Mouse (Mus musculus) layer of hippocampus, adult 11-12 months (tissue): ENCODE measurements around the gene Rad51b.

Experiments used
- DNase-seq: peaks from one replicate; pipeline ENCODE4 v3.0.0; 2022; ENCODE audit warnings: low spot score

Gene Rad51b

GRCm38 (mm10) chr12:79687683-79688386 is 390.8 kb downstream of the Rad51b start:
- no peak for DNase-seq

DNA sequence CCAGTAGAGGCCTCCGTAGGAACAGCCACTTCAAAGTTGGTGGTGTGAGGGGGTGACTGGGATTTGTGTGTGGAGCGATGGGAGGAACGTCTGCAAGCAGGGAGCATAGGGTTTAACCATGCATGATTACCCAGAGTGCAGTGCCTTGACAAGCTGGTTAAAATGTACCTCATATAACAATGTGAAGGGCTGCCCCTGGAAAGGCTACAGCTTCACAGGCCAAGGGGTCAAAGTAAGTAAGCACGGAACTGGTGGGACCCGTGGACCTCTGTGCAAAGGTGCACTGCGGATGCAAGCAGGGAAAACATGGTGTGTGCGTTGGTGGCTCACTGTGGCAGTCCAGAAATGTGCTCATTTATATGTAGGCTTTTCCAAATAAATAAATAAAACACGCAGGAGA is 392.2 kb downstream of the Rad51b start:
- DNase-seq: no peak

GRCm38 (mm10) chr12:79691929-79692862 is 395.1 kb downstream of the Rad51b start:
- no peak for DNase-seq

- DNase-seq: no peak
These were observed 398.9 kb downstream of the Rad51b start for GRCm38 (mm10) chr12:79695832-79696434.

DNA sequence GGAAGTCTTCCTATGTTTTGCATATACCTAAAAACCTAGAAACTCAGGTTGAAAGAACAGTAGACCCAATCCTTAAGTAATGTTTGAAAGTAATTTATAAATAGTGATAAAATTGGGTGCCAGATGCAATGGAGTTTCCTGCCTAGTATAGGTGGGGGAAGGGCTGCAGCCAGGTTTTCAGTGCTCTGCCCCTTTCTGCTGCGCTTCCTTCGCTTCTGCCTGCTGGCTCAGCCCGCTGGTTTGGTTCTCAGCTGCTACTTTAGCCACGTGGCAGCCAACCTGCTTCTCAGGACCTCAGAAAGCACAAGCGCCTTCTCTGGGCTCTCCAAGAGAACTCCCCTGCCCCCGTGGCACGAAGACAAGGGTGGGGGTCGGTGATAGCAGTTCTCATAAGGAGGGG is 406.5 kb downstream of the Rad51b start:
- no peak for DNase-seq

DNA sequence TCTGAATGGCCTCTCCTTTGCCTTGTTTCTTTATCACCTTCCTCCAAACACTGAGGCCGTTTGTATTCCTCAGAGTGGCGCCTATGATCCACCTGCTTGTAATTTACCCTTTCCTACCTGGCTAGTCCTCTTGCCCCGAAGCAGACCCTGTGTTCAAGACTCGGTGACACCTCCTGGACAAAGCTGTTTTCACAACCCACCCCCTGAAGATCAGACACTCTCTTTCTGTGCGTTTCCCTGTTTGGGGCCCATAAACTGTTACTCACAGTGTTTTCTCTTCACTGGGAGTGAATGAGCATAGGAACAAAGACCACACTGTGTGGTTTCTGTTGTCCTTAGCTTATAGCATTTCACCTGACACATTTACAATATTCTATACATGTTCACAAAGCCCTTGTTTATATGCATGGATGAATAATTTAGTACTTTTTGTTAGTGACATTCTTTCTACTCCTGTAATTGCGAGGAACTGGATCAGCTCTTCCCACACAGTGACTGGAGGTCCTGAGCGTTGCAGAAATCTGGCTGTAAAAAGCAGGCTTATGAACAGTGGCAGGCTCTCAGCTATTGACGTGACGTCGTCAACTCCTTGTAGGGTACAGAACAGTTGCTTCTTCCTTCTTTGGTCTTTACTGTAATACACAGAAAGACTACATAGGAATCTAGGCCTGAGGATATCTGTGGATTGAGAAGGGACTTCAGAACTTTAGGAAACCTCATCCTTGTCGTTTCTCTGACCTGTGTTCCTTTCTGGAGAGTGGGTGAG is 408.6 kb downstream of the Rad51b start:
- no peak for DNase-seq

- no peak for DNase-seq
These were observed 410.7 kb downstream of the Rad51b start for GRCm38 (mm10) chr12:79707565-79708422.

GRCm38 (mm10) chr12:79708423-79708733 is 411.3 kb downstream of the Rad51b start:
- no peak for DNase-seq

DNA sequence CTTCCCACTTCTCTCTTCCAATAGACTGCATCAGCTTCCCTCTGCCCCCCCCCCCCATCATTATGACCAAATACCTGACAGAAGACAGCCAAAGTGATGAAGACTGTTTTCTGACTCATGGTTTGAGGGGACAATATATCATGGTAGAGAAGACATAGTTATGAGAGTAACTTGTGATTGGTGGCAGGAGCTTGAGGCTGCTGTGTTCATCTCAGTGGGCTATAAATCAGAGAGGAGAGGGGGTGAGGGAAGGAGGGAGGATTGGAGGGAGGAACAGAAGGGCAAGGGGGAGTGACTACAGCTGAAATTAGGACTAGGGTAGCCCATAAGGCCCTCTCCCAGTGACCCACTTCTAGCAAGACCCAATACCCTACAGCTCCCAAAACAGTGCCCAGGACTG is 416.2 kb downstream of the Rad51b start:
- DNase-seq: no peak

- no peak for DNase-seq
These were observed 417.4 kb downstream of the Rad51b start for GRCm38 (mm10) chr12:79714484-79714883.

DNA sequence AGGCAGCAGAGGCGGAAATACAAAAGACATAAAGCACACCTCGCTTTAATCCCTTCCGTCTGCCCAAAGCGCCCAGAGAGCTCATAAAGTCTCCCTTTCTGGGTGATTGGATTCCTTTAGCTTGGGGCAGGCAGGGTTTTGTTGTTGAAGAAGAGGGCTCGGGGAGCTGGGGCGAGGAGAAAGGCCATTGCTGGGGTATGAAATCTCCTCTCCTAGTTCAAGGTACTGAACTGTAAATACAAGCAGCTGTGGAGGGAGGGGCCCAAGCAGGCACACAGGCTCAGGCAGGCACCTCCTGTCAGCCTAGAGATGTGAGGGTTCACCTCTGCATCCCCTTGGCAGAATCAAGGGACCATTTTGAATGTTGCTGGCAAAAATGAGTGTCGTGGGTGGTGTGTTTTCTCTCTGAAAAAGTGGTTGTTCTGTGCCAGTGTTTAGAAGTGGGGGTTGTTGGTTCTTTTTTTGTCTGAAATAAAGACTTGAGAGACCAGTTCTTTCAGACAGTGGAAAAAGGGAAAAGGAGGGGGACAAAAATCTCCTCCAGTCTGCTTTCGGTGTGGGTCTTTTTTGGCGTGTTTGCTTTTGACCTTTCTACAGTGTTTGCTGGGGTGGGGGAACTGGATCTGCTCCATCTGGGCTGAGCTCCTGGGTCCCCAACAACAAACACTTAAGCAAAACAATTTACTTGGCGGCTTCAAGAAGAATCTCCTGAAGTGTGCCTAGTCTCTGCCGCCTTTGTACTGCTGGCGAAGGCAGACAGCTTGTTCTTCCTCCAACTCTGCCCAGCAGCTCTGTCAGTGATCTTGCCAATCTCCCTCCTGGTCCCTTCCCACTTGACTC is 418.6 kb downstream of the Rad51b start:
- DNase-seq: no peak

- DNase-seq: no peak
These were observed 422.2 kb downstream of the Rad51b start for GRCm38 (mm10) chr12:79719091-79719846.

DNA sequence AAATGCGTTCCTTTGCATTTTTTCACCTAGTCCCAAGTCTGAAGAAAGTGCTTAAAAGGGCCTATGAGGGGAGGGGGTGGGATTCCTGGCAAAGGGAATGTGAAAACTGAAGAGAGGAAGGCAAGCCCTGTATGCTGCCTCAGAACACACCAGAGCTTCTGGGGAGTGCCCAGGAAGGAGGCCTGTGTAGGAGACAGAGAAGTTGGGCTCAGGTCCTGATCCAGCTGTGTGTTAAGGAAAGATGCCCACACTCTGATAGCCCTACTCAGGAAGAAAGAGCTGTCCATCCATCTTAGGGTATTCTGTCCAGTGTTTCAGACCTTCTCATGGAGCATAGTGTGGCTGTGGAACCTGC is 422.7 kb downstream of the Rad51b start:
- no peak for DNase-seq

- no peak for DNase-seq
These were observed 427.8 kb downstream of the Rad51b start for GRCm38 (mm10) chr12:79724875-79725274.

GRCm38 (mm10) chr12:79725711-79726110 is 428.6 kb downstream of the Rad51b start:
- no peak for DNase-seq

DNA sequence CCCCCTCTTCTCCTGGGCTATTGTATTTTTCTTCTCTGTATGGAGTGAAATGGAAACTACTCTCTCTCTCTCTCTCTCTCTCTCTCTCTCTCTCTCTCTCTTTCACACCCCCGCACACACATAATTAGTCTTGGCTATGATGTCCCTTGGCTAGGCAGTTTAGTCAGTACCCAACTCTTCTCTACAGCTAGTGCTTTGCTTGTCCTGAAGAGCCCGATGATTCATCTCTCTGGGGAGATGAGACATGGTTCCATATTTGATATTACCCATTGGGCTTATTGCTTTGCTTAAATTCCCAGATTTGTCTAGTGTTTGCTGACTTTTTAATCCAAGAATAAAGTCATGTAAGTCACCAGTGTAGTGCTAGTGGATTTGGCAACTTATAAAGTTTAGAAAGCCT is 429.0 kb downstream of the Rad51b start:
- DNase-seq: no peak

- no peak for DNase-seq
These were observed 429.9 kb downstream of the Rad51b start for GRCm38 (mm10) chr12:79726959-79727358.

DNA sequence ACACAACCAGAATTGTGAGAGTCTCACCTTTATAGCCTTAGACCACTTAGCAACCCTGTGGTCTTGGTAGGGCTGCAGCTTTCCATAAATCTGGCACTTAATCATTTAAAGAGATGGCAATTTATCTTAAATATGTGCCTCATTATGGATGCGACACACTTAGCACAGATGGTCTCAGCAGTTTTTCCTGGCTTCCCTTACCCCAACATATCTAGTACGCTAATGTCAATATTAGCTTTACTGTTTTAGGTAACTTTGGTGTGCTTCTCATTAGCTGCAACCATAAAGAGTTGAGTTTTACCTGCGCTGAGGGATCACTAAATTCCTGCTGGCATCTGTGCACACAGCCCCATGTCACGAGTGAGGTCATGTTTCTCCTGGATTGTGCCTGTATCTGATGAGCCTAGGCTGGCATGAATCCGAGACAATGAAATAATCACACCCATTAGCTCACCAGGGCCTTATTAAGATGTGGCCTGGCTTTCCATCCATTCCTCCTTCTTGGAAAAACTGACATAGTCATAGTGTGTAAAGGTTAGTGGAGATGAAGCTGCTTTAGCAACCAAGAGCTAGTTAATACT is 432.9 kb downstream of the Rad51b start:
- no peak for DNase-seq

- no peak for DNase-seq
These were observed 434.8 kb downstream of the Rad51b start for GRCm38 (mm10) chr12:79731905-79732304.
